Mouse (Mus musculus) natural killer cell, adult 2 months (primary cell): ENCODE results near the gene Prkce.

Experiments
- DNase-seq, 2 experiments: peaks; one replicate each; pipeline ENCODE4 v3.0.0; 2022; ENCODE audit warnings: low spot score in 2 of 2

Gene Prkce

DNA sequence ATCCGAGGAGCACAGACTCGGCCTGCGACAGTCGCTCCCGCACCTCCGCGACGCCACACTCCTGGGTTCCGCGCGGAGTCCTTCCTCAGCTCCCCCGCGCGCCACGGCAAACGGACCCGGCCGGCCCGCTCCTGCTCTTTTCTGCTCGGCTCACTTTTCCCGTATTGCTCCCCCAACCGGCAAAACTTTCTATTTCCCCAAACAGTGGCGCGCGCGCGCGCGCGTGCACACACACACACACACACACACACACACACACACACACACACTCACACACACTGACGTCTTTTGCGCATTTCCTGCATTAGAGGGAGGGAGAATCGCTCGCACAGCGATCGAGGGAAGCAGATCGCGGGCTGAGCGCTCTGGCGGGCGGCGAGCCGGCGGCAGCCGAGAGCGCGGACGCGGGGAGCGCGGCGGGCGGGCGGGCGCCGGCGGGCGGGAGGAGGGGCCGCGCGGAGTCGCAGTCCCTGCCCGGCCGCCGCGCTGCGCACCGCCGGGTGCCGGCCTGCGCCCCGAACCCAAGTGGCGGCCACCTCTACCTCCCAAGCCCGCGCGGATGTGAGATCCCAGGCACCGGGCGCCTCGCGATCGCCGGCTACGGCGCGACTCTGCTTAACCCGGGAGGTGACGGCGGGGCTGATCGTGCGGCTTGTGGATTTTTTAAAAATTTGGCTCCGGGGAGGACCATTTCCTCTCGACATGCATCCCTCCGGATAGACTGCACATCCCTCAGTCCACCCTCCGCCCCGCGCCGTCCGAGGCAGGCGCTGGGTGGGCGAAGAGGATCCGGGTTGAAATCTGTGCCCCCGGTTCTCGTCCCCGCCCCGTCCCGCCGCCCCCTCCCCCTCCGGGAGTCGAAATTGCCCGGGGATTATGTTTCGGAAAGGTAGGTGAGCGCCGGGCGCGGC lies at the start of gene Prkce:
Gene Prkce, plus strand, starts transcription at position 466 of the 911 bp plus-strand sequence.
- peak; percentile 67 to 80 for DNase-seq

DNA sequence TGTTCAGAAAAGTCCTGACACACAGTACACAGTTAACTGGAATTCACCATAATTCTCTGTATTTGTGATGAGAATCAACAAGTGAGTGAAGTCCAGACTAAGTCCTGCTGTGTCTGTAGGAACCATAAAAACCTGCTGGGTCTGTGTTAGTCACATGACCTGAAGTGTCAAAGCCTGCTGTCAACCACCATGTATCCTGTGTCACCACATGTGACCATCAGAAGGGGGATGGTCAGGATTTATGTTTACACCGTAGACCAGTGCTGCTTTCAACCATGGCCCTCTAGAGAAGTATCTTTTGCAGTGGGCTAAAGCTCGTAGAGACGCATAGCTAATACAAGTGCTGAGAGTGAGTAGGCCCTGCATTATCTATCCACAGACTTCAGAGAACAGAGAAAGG lies 44.4 kb upstream of the Prkce start:
- peak; percentile 58 to 83 for DNase-seq

DNA sequence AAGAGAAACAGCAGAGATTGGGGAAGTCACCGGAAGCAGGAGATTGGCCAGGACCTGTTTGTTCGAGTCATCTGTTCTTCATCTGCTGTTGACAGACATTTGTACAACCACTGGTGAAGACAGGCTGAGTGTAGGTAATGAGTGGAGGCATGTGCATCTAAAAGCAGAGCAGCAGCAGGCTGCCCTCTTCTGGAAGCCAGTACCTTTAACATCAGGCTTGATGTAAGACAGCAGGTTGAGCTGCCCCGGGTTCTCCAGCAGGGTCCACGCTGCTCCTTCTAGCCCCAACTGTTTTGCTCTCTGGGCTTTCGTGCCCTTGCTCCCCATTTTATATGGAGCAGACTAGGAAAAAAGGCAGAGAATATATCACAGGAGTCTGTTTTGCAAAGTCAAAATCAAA lies 41.7 kb upstream of the Prkce start:
- peak; percentile 6 to 32 for DNase-seq

DNA sequence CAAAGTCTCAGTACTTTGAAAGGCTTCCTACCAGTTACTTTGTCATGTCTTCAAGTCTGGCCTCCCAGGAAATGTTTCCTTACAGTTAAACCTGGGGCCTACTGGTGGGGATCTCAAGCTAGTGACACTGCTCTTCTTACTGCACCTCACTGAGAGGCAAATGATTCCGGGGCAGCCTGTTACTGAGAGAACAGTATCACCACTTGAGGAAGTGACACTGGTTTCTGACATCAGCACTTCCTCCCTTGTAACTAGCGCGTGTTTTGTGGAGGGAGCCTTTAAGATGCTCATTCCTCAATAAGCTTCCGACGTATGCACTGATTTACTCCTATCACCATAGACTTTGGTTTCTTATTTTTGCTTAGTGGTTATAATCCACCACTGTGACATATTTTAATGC lies 39.4 kb upstream of the Prkce start:
- DNase-seq: peak; percentile 24 to 27

DNA sequence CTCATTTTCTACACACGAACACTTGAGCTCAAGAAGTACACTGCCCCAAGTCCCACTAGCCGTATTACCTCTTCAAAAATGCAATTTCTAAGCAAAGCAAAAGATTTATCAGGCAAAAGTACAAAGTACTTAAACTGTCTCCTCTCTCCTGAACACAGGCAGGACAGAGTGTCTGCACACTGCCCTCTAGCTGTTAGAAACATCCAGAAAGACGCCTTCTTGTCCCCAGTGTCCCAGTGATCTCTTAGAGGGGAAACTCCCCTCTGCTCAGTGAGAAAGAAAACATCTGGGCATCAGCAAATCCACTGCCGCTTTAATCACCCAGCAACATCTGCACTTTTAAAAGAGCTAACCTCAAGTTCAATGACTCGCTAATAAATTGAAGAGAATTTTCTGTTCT lies 35.1 kb upstream of the Prkce start:
- DNase-seq: no peak

DNA sequence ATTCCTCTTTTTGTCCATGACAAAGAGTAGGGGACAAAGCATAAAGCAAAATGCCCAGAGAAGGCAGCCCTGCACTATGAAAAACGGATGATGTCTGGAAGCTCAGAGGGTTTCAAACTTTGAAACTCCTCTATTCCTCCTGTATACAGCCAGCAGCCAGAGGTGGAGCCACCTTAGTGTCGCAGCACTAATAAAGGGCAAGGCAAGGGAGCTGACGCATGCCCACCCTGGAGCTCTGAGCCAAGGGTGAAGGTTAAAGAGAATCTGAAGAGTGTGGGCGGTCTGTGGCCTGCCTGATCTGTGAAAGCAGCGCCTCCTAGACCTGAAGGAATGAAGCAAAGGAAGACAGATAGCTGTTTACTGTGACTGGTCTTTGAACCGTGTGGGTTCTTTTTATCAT lies 33.1 kb upstream of the Prkce start:
- DNase-seq: no peak

DNA sequence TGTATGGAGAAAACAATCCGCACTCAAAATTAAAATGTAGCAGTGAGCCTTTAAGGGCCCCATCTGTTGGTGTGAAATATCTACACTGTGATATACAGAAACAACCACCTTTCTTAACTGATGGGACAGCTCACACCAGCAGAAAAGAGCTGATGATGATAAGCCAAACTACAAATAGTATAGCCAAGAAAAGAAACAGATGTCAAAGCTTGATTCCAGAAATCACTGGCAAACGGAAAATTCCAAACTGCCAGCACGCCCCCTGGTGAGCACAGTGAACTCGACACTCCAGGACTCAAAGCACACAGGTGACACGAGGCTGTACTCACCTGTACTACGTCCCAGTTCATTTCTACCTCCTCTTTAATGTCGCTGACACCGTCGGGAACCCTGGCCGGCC lies 31.8 kb upstream of the Prkce start:
- DNase-seq: no peak

DNA sequence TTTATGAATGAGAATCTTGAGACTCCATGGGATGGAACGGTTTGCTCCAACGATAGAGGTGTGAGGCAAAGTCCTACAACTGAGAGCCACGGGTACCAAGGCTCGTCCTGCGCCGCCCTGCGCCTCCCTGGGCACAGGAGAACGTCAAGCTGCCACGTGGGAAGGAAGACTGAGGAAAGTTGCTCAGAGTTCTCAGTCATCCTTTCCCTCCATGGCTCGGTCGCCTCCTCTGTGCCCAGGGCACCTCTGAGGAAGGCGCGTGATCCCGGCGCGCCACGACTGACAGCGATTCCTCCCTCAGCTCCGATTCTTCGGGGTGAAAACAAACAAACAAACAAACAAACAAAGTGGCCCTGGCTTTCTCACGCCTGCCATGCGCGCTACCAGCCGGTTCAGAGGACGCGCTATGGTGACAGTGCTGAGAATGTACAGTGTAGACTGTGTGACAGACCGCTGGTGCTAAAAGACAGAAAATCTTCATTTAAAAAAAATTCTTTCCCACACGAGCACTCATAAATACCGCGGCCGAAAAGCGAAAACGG lies 23.0 kb upstream of the Prkce start:
- DNase-seq: no peak

DNA sequence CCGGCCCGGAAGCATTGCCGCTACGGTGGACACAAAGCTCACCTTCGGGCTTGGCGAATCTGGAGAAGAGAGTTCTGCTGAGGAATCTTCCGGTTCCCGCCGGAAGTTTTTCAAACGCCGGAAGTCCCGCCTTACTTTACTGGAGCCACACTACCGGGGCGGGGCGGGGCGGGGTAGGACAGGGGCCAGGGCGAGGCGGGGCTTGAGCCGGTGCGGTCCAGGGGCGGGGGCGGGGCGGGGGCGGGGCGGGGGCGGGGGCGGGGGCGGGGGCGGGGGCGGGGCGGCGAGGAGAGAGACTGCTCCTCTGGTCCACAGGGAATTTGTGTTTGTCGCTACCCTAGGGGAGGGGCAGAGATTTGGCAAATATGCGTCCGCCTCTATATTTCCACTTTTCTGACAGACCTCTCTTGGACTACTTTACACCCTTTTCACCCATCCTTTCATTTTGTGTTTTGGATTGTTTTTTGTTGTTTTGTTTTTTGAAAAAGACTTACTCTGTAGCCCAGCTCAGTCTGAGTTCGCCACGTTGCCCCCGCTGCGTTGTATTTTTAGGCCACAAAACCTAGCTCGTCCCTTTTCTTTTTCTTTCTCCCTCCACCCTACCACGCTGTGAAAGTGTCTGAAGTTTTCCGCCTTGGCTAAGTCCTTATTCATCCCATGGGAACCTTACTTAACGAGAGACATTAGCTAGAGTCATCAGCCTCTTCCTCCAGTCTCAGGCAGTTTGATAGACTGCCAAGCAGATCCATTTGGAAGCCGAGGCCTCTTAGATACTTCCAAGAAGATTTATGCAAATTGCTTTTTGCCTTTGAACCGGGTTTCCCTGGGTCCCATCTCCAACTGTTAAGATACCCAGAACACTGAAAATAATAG lies 22.3 kb upstream of the Prkce start, which contains the start of gene Srbd1:
Gene Srbd1, minus strand, starts transcription at position 97 of the 873 bp plus-strand sequence.
- DNase-seq: peak; percentile 76 to 82

DNA sequence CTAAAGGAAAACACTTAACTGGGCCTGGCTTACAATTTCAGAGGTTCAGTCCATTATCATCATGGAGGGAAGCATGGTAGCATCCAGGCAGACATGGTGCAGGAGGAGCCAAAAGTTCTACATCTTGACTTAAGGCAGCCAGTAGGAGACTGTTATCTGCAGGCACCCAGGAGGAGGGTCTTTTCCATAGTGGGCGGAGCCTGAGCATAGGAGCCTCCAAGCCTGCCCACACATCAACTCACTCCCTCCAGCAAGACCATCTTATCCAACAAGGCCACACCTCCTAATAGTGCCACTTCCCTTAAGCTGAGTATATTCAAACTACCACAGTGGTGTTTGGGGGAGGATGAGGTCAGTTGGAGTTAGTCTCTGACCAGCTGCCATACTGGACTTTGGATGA lies 17.9 kb upstream of the Prkce start:
- no peak for DNase-seq

DNA sequence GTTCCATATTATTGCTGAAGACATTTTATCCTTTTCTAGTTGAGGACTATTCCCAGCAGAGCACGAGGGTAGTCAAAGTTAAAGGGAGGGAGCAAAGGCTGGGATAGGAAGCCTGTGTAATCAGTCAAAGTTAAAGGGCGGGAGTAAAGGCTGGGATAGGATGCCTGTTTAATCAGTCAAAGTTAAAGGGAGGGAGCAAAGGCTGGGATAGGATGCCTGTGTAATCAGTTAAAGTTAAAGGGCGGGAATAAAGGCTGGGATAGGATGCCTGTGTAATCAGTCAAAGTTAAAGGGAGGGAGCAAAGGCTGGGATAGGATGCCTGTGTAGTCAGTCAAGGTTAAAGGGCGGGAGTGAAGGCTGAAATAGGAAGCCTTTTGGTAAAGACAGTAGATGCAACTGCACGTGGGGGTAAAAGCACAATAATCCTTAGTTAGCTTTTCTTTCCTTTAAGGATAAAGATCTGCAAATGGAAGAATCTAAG lies 16.7 kb upstream of the Prkce start:
- no peak for DNase-seq

DNA sequence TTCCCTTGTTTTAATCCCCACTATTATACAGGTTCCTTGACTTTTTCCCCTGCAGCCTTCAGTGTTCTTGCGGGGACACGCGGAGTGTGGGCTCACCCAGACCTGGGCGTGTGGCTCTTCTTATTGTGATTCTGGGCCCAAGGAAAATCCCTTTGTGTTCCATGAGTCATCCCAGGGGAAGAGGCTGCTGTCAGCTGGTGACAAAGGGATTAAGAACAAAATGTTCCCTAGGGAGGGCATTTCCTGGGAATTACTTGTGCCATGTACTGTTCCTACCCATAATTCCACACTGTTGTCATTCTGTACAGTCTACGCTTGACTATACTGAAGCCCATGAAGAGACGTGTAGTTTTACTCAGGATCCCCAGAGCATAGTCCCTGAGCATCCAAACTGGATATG lies 10.6 kb upstream of the Prkce start:
- no peak for DNase-seq

DNA sequence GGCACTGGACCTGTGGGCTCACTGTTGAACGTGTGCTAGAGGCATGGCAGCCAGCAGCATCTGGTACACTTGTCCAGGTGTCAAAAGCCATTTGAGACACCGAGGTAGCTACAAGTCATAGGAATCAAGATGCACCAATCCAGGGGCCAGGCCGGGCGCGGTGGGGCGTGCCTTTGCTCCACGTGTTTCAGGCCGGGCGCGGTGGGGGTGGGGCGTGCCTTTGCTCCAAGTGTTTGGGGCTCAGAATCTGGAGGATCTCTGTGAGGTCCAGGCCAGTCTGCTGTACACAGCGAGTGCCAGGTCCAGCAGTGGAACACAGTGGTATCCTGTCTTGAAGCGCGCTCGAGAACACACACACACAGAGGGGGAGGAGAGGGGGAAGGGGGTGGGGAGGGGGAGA lies 4.9 kb upstream of the Prkce start:
- no peak for DNase-seq

DNA sequence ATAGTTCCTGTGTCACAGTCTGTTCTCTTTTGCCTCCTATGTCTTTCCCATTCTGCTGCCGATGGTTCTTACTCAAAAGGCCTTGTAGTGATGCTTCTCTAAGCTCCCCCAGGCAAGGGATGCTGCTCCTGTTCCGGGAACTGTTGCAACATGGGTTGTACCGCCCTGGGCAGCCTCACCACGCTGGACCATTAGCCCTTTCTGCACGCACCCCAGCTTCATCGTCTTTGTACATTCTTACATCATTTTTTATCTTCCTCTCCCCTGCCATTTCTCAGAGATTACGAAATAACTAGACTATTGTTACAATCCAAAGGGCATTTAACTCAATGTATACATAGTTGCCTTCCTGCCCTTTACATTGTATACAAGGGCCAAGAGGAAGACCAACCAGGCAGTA lies 3.2 kb upstream of the Prkce start:
- DNase-seq: no peak

DNA sequence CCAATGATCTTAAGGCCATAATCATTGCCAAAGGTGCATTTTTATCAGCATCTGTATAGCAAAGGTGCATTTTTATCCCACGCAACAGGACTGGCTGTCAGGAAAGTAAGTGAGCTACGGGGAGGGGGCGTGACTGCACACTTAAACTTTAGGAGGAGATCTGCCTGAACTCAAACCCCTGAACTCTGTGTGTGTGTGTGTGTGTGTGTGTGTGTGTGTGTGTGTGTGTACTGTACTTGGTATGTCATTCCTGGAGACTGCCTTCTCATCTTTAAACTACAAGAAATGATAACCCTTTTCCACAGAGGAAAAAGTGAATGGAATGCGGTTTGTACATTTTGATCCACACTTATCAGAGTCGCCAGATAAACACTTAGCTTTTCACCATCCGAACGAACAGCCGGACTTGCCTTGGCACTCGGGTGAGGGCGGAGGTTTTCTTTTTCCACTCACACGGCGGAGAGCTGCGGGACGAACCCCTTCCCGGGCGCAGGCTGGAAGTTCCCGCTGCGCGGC lies 1.5 kb upstream of the Prkce start:
- no peak for DNase-seq

DNA sequence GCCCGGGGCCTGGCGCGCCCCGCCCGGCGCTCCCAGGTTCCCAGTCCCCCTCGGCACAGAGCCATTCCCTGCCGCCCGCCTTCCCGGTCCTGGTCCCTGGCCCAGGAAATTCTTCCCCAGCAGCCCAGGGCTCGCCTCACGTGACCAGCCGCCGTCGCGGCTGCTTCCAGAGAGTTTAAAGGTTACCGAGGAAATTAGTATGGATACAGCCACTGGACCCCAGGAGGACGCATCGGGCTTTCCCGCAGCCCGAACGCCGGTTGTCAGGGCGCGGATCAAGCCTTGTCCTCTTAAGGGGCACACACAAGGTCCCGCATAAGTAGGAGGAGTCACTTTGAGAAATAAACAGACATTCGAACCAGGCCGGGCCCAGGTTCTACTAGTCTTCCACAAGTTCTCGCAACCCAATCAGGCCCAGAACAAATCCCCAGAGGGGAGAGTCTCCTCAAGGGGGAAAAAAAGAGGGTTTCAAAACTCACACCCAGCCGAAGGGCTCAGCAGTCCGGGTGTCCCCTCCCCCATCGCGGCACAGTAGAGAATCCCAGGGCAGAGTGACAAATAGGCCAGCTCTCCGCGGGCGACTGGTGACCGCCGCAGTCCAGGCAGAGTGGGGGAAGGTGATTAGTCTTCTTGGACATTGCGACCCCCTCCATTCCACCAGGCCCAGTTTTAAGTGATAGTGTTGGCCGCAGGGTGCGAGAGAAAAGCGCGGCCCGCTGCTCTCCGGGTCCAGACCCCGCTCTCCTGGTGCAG lies 842 bp upstream of the Prkce start:
- peak in 1 of 2 experiments; percentile 50 for DNase-seq

DNA sequence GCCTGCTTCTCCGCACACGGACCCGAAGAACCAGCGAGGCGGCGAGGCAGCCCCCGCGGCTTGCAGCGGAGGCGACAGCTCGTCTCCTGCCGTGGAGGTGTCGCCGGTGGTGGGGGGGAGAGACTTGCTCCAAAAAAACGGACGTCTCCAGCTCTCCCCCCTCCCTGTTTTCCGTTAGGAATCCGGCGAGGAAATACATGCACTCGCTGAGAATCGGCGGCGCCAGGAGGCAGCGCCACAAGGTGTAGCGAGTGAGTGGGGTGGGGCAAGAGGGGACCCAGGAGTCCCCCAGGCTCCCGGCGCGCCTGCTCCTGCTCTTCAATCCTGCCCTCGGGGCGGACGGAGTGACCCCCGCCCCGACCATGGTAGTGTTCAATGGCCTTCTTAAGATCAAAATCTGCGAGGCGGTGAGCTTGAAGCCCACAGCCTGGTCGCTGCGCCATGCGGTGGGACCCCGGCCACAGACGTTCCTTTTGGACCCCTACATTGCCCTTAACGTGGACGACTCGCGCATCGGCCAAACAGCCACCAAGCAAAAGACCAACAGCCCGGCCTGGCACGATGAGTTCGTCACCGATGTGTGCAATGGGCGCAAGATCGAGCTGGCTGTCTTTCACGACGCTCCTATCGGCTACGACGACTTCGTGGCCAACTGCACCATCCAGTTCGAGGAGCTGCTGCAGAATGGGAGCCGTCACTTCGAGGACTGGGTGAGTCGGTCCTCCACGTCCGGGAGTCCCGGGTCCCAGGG lies 821 bp downstream of the Prkce start:
- DNase-seq: no peak

DNA sequence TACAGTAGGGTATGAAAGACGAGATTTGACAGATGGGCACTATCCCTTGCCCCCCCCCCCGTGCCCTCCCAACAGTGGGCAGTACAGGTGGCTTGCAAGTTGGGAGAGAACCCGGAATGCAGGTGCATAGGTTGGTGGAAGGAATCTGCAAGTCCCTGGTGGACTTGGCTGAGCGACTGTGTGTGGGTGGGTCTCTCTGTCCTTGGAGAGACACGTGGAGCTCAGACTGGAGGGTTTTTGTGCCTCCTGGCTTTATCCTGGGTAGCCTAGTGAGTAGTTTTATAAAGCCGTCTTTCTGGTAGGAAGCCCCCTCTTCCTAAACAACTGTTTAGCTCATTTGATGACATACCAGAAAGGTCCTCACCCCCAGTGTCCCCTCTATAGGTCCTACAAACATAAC lies 1.5 kb downstream of the Prkce start:
- no peak for DNase-seq

DNA sequence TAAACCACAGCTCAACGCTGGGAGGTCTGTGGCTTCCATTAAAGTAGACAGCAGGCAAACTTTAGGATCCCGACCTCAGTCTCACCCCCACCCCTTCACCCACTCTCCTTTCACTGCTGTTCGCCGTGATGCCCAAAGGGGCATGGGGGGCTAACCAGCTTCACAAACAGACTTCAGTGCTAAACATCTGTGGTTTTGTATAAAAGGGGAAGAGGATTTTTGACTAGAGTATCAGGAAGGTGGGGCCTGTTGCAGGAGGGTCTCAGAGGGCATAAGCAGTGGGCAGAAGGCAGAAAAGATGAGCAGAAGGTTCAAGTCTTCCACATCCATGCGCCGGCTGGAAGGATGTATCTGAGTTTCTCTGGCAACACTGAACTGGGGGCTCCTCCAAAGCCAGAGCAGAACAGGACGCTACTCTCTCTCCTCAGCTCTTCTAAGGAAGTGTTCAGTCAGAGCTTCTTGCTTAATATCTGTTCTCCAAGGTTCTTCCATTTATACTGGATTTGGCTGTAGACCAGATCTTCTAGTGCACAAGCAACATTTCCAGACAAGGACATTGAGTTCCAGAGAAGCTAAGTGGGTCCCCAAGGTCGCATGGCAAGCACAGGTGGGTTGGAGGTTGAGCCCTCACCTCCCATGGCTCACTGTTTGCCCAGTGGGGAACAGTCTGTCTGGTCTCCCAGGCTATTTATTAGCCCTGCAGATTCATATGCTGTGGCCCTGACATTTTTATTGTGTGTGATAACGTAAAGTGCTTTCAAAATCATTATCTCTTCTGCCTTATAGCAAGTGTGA lies 2.8 kb downstream of the Prkce start:
- DNase-seq: no peak

DNA sequence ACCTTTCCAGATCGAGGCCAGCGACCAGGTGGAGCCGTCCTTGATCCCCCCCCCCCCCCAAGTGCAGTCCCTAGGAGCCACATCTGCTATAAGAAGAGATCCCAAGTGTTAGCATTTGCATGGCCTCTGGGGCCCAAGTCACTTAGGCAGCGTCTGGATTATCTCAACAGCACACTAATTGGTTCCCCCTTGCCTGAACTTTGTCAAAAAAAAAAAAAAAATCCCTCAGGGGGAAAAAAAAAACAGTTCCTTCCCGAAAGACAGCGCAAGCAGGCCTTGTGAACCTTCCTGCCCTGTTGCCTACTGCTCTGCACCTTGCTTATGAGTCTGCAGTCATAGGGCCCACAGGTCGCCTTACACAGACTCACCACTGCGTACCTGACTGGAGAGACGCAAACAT lies 7.9 kb downstream of the Prkce start:
- no peak for DNase-seq
